Mouse (Mus musculus): Measurements from ENCODE around the gene Zfp64. TPM values are rescaled to one million over a fixed set of nuclear protein-coding genes. Genes with fewer than 3 reads are reported as not detected.
A peak's percentile ranks its signal among the peaks of the same experiment; 100 is the strongest.

The Zfp64 gene
- 10.7 and 12.9 TPM in 2 replicates for polyA plus RNA-seq (2015; fragmentation: Nextera tagmentation; extraction: Ambion mirVana)

- H3K27ac ChIP-seq (ENCODE audit: low read depth, low read length): peak within 1 kb of the TSS; percentile 78
- H3K9me3 ChIP-seq (ENCODE audit: control insufficient read depth): no peaks in the 10 kb centered on the region
- ATAC-seq: peak; percentile 91
- H3K9ac ChIP-seq (ENCODE audit: low read depth, low read length): peak within 1 kb of the TSS; percentile 82
- H3K4me1 ChIP-seq (replicated peaks; ENCODE audit: control insufficient read depth, insufficient read depth, low read length): 0 out of 2 replicates have a peak, but pooled peaks cover 4% of the 10 kb centered on the region
- TF ChIP-seq CTCF (IDR thresholded peaks at IDR 0.05; ENCODE audit: low read depth): peak; percentile 86
- peak within 1 kb of the TSS; percentile 95 for H3K4me2 ChIP-seq (replicated peaks; ENCODE audit: low read depth)
- peak within 1 kb of the TSS; percentile 73 for H3K4me3 ChIP-seq (ENCODE audit: low read depth, low read length)
- WGBS: under 1% methylated on average over 52 of the region's 52 CpGs
- H3K36me3 ChIP-seq (ENCODE audit: control insufficient read depth, insufficient read depth): peaks cover 11% of the 10 kb centered on the region
- no peaks in the 10 kb centered on the region for H3K27me3 ChIP-seq (replicated peaks; ENCODE audit: control insufficient read depth, insufficient read depth, low read length)
Observed at GRCm38 (mm10) chr2:168954835-168955716, at the start of gene Zfp64. Zfp64 (minus strand) TSS chr2:168955587.

GRCm38 (mm10) chr2:168992642-168993420 is 37.4 kb upstream of the Zfp64 start:
- WGBS: 76% methylated on average over 22 of the region's 22 CpGs
- Histone ChIP-seq H3K4me1 (replicated peaks; ENCODE audit: control insufficient read depth, insufficient read depth, low read length) (no peaks in the 10 kb centered on the region), H3K4me2 (replicated peaks; ENCODE audit: low read depth) (no peak overlapping the region), H3K9me3 (ENCODE audit: control insufficient read depth) (no peaks in the 10 kb centered on the region), H3K4me3 (ENCODE audit: low read depth, low read length) (no peak overlapping the region), H3K27me3 (replicated peaks; ENCODE audit: control insufficient read depth, insufficient read depth, low read length) (no peaks in the 10 kb centered on the region), H3K9ac (ENCODE audit: low read depth, low read length) (no peak overlapping the region), H3K27ac (ENCODE audit: low read depth, low read length) (no peak overlapping the region), H3K36me3 (ENCODE audit: control insufficient read depth, insufficient read depth) (no peaks in the 10 kb centered on the region)
- peak; percentile 57 for TF ChIP-seq CTCF (IDR thresholded peaks at IDR 0.05; ENCODE audit: low read depth)
- ATAC-seq: no peak

GRCm38 (mm10) chr2:168990957-168991356 is 35.6 kb upstream of the Zfp64 start:
- no peak overlapping the region for H3K4me2 ChIP-seq (replicated peaks; ENCODE audit: low read depth)
- no peak for ATAC-seq
- H3K36me3 ChIP-seq (ENCODE audit: control insufficient read depth, insufficient read depth): no peaks in the 10 kb centered on the region
- WGBS: 78% methylated on average over 4 of the region's 4 CpGs
- no peak for TF ChIP-seq CTCF (IDR thresholded peaks at IDR 0.05; ENCODE audit: low read depth)
- H3K4me1 ChIP-seq (replicated peaks; ENCODE audit: control insufficient read depth, insufficient read depth, low read length): no peaks in the 10 kb centered on the region
- H3K9me3 ChIP-seq (ENCODE audit: control insufficient read depth): no peaks in the 10 kb centered on the region
- no peaks in the 10 kb centered on the region for H3K27me3 ChIP-seq (replicated peaks; ENCODE audit: control insufficient read depth, insufficient read depth, low read length)
- no peak overlapping the region for H3K9ac ChIP-seq (ENCODE audit: low read depth, low read length)
- H3K4me3 ChIP-seq (ENCODE audit: low read depth, low read length): no peak overlapping the region
- no peak overlapping the region for H3K27ac ChIP-seq (ENCODE audit: low read depth, low read length)

GRCm38 (mm10) chr2:168990061-168990753 is 34.8 kb upstream of the Zfp64 start:
- no peak overlapping the region for H3K27ac ChIP-seq (ENCODE audit: low read depth, low read length)
- no peaks in the 10 kb centered on the region for H3K9me3 ChIP-seq (ENCODE audit: control insufficient read depth)
- no peak overlapping the region for H3K4me3 ChIP-seq (ENCODE audit: low read depth, low read length)
- H3K27me3 ChIP-seq (replicated peaks; ENCODE audit: control insufficient read depth, insufficient read depth, low read length): no peaks in the 10 kb centered on the region
- no peaks in the 10 kb centered on the region for H3K4me1 ChIP-seq (replicated peaks; ENCODE audit: control insufficient read depth, insufficient read depth, low read length)
- peak; percentile 68 for TF ChIP-seq CTCF (IDR thresholded peaks at IDR 0.05; ENCODE audit: low read depth)
- 58% methylated on average over 13 of the region's 13 CpGs for WGBS
- no peak for ATAC-seq
- H3K36me3 ChIP-seq (ENCODE audit: control insufficient read depth, insufficient read depth): no peaks in the 10 kb centered on the region
- no peak overlapping the region for H3K4me2 ChIP-seq (replicated peaks; ENCODE audit: low read depth)
- H3K9ac ChIP-seq (ENCODE audit: low read depth, low read length): no peak overlapping the region

- WGBS: 97% methylated on average over 1 of the region's 1 CpGs
- H3K27me3 ChIP-seq (replicated peaks; ENCODE audit: control insufficient read depth, insufficient read depth, low read length): no peaks in the 10 kb centered on the region
Observed at GRCm38 (mm10) chr2:168988056-168988455, 32.7 kb upstream of the Zfp64 start.

More at GRCm38 (mm10) chr2:168988056-168988455, 32.7 kb upstream of the Zfp64 start:
- Histone ChIP-seq H3K4me1 (replicated peaks; ENCODE audit: control insufficient read depth, insufficient read depth, low read length) (no peaks in the 10 kb centered on the region), H3K4me2 (replicated peaks; ENCODE audit: low read depth) (no peak overlapping the region), H3K36me3 (ENCODE audit: control insufficient read depth, insufficient read depth) (no peaks in the 10 kb centered on the region), H3K4me3 (ENCODE audit: low read depth, low read length) (no peak overlapping the region), H3K27ac (ENCODE audit: low read depth, low read length) (no peak overlapping the region), H3K9ac (ENCODE audit: low read depth, low read length) (no peak overlapping the region), H3K9me3 (ENCODE audit: control insufficient read depth) (no peaks in the 10 kb centered on the region)
- TF ChIP-seq CTCF (IDR thresholded peaks at IDR 0.05; ENCODE audit: low read depth): peak; percentile 30; the same call in 1 of the 2 replicates
- ATAC-seq: no peak
